Mouse (Mus musculus) limb, embryonic 14.5 days (tissue): ENCODE results near the gene 4930568D16Rik. TPM values are rescaled to one million over a fixed set of nuclear protein-coding genes. Genes with fewer than 3 reads are reported as not detected.

Experiments
- ATAC-seq: fragments of 200-750 bp; cut with Nextera tagmentation; 2 replicates; pipeline ENCODE4 v1.8.0; 2017; ENCODE audit warnings: low read depth, moderate number of reproducible peaks, moderate TSS enrichment; ENCODE audit not compliant: low FRiP score
- DNase-seq: peaks from one replicate; pipeline ENCODE4 v3.0.0-alpha.2; 2015; ENCODE audit warnings: low spot score
- H3K27ac ChIP-seq: fragments of 300-500 bp; sonication (generic); replicated peaks from 2 replicates; pipeline ENCODE4 v1.5.1; 2014; ENCODE audit warnings: low read depth, mild to moderate bottlenecking, low read length, moderate library complexity, mixed read lengths
- H3K27me3 ChIP-seq: fragments of 300-500 bp; sonication (generic); 2 replicates; pipeline ENCODE4 v1.6.1; 2014; ENCODE audit warnings: low read length, mixed read lengths; ENCODE audit not compliant: control insufficient read depth, insufficient read depth
- H3K36me3 ChIP-seq: fragments of 300-500 bp; sonication (generic); 2 replicates; pipeline ENCODE4 v1.6.1; 2014; ENCODE audit warnings: mild to moderate bottlenecking, low read length, moderate library complexity, mixed read lengths; ENCODE audit not compliant: control insufficient read depth, insufficient read depth
- H3K4me1 ChIP-seq: fragments of 300-500 bp; sonication (generic); 2 replicates; pipeline ENCODE4 v1.6.1; 2014; ENCODE audit warnings: antibody characterized with exemption, low read length, mixed read lengths; ENCODE audit not compliant: control insufficient read depth, insufficient read depth
- H3K4me2 ChIP-seq: fragments of 300-500 bp; sonication (generic); replicated peaks from 2 replicates; pipeline ENCODE4 v1.6.1; 2014; ENCODE audit warnings: low read depth, mild to moderate bottlenecking, low read length, moderate library complexity; ENCODE audit not compliant: severe bottlenecking
- H3K4me3 ChIP-seq: fragments of 300-500 bp; sonication (generic); replicated peaks from 2 replicates; pipeline ENCODE4 v1.5.1; 2014; ENCODE audit warnings: low read length
- H3K9ac ChIP-seq: fragments of 300-500 bp; sonication (generic); 2 replicates; pipeline ENCODE4 v1.6.1; 2014; ENCODE audit warnings: mild to moderate bottlenecking, low read depth, low read length, moderate library complexity; ENCODE audit not compliant: severe bottlenecking
- H3K9me3 ChIP-seq: fragments of 300-500 bp; sonication (generic); 2 replicates; pipeline ENCODE4 v1.6.1; 2016; ENCODE audit warnings: low read length; ENCODE audit not compliant: control insufficient read depth
- POLR2A ChIP-seq: fragments of 200-500 bp; IDR thresholded peaks from 2 replicates; pipeline ENCODE4 v1.8.0; 2012; ENCODE audit warnings: inconsistent platforms, mild to moderate bottlenecking, moderate library complexity, borderline replicate concordance; ENCODE audit not compliant: insufficient read depth, insufficient read length; ENCODE audit errors: extremely low read depth
- WGBS: fragments of 180-500 bp; shearing (Covaris S2); extraction: QIAGEN DNeasy Blood & Tissue Kit; methylation state at CpG from one replicate; pipeline ENCODE4 v1.1.7; 2014; 5-methylcytosine and 5-hydroxymethylcytosine counted together
- polyA plus RNA-seq, 2 experiments: library from polyadenylated mRNA; depleted of rRNA in 1 of 2; stranded (reverse) in 1 of 2; unstranded in 1 of 2; fragments of >200 nt; fragmentation: Nextera tagmentation in 1 of 2; extraction: Ambion mirVana in 1 of 2; gene quantifications; 2 replicates each; pipeline versions ENCODE4 v1.2.1 to v1.2.3; 2012 to 2014

4930568D16Rik gene
- polyA plus RNA-seq, 2 experiments, result not detected

DNA sequence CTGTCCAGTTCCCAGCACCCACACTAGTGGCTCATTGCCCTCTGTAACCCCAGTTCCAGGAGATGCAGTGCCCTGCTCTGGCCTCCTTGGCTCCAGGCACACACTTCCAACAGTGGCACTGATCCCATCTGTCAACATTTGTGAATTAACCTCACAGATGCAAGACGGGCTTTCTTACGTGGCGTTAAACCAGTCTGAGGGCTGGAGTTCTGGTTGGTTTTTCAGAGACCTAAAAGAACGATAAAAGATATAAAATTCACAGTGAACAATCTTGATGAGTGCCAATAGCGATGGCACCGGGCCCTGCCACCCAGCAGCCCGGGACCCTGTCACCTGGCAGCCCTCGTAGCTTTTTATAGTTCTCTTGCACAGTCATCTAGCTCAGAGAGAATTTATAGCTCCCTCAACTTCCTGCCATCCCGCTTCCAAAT lies 17.9 kb upstream of the 4930568D16Rik start:
- no peak overlapping the region for H3K4me2 ChIP-seq

DNA sequence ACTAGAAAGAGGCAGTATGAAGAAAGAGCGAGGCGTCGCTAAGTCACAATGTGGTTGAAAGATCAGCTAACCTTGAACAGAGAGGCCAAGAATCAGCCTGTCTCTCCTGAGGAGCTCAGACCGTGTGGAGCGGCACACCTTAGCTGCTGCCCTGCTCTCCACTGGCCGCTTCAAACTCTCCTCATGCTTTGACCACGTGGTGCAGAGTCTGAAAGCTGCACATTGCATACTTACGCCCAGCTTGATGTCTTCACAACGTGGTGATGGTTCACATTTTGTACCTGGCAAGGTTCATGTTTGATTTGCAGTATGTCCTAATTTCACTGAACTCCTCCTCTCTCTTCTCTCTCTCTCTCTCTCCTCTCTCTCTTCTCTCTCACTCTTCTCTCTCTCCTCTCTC lies 11.8 kb upstream of the 4930568D16Rik start:
- Histone ChIP-seq H3K36me3 (no peaks in the 10 kb centered on the region), H3K27me3 (no peaks in the 10 kb centered on the region), H3K9me3 (no peaks in the 10 kb centered on the region), H3K27ac (no peak overlapping the region), H3K9ac (no peak overlapping the region), H3K4me1 (no peaks in the 10 kb centered on the region), H3K4me2 (no peak overlapping the region), H3K4me3 (no peak overlapping the region)
- 73% methylated on average over 9 of the region's 9 CpGs for WGBS
- TF ChIP-seq POLR2A, result no peak
- ATAC-seq, result no peak
- no peak for DNase-seq

More for the DNA sequence above, 17.9 kb upstream of the 4930568D16Rik start:
- H3K4me3 ChIP-seq, result no peak overlapping the region
- ATAC-seq (no peak), DNase-seq (no peak)
- 0 out of 2 replicates have a peak, but pooled peaks cover 5% of the 10 kb centered on the region for H3K9me3 ChIP-seq
- no peak overlapping the region for H3K9ac ChIP-seq
- H3K4me1 ChIP-seq, result no peaks in the 10 kb centered on the region; the same call in 1 of the 2 replicates
- H3K36me3 ChIP-seq, result no peaks in the 10 kb centered on the region
- no peak overlapping the region for H3K27ac ChIP-seq
- no peaks in the 10 kb centered on the region for H3K27me3 ChIP-seq
- TF ChIP-seq POLR2A, result no peak
- WGBS, result 43% methylated on average over 9 of the region's 9 CpGs

DNA sequence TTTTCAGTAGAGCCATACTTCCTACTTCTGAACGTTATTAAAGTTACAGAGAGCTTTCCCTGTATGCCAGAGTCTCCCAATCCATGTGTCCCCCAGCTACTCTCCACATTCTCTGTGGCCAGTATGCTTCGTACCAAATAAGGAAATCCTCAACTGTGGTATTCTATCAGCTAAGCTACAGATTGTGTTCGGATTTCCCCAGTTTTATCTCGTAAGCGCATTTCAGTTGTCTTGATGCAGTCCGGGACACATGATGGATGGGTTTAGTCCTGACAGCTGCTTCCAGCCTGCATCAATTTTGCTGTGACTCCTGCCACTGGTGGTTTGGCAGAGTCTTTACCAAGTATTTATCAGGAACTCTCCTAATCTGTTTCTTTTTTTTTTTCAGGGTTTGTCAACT lies 10.1 kb upstream of the 4930568D16Rik start:
- 42% methylated on average over 6 of the region's 6 CpGs for WGBS
- ATAC-seq (no peak), DNase-seq (no peak)
- no peak overlapping the region for H3K4me3 ChIP-seq
- H3K4me1 ChIP-seq, result no peaks in the 10 kb centered on the region
- H3K9me3 ChIP-seq, result no peaks in the 10 kb centered on the region
- H3K9ac ChIP-seq, result no peak overlapping the region
- no peaks in the 10 kb centered on the region for H3K36me3 ChIP-seq
- H3K27ac ChIP-seq, result no peak overlapping the region
- TF ChIP-seq POLR2A, result no peak
- H3K4me2 ChIP-seq, result no peak overlapping the region
- H3K27me3 ChIP-seq, result no peaks in the 10 kb centered on the region

- no peak overlapping the region for H3K27ac ChIP-seq
- H3K36me3 ChIP-seq, result no peaks in the 10 kb centered on the region
- no peaks in the 10 kb centered on the region for H3K9me3 ChIP-seq
- 14% methylated on average over 3 of the region's 3 CpGs for WGBS
- H3K4me3 ChIP-seq, result no peak overlapping the region
- no peaks in the 10 kb centered on the region for H3K4me1 ChIP-seq
- TF ChIP-seq POLR2A, result no peak
- ATAC-seq (no peak), DNase-seq (peak; percentile 38)
- no peaks in the 10 kb centered on the region for H3K27me3 ChIP-seq
- no peak overlapping the region for H3K9ac ChIP-seq
- no peak overlapping the region for H3K4me2 ChIP-seq
Observed at GRCm38 (mm10) chr2:35373003-35373402, 5.5 kb upstream of the 4930568D16Rik start.

DNA sequence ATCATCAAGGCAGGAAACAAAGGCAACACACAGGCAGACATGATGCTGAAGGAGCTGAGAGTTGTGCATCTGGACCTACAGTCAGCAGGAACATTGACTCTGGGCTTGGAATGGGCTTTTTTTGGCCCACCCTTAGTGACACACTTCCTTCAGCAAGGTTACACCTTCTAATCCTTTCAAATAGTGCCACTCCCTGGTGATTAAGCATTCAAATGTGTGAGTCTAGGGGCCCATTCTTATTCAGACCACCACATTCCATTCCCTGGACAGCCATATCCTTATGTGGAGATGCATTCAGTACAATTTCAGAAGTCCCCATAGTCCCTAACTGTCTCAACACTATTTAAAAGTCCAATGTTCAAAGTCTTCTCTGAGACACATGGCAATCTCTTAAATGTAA lies 3.2 kb upstream of the 4930568D16Rik start:
- Histone ChIP-seq H3K27ac (no peak overlapping the region), H3K4me3 (no peak overlapping the region), H3K9me3 (no peaks in the 10 kb centered on the region), H3K36me3 (no peaks in the 10 kb centered on the region), H3K4me1 (no peaks in the 10 kb centered on the region), H3K9ac (no peak overlapping the region), H3K27me3 (no peaks in the 10 kb centered on the region), H3K4me2 (no peak overlapping the region)
- TF ChIP-seq POLR2A, result no peak
- no peak for ATAC-seq
- DNase-seq, result no peak

DNA sequence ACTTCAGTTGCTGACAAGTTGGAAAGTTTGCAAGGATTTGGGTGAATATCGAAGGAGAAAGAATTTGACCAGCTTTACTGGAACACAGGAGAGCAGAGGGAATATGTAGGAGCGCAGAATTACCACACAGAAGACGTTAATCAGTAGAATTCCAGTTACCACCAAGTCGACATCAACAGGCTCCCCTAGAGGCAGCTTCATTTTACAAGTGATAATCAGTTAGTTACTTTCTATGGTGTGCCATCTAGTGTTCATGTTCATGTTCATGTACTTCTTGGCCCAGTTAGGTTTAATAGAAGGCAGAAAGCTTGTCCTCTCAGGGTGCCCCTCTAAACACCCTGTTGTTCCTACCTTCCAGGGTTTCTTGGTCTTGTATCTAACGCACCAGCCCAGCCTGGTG lies 18.3 kb downstream of the 4930568D16Rik start:
- Histone ChIP-seq H3K4me2 (no peak overlapping the region), H3K36me3 (no peaks in the 10 kb centered on the region), H3K4me1 (no peaks in the 10 kb centered on the region), H3K9ac (no peak overlapping the region), H3K27me3 (no peaks in the 10 kb centered on the region), H3K9me3 (no peaks in the 10 kb centered on the region), H3K4me3 (no peak overlapping the region), H3K27ac (no peak overlapping the region)
- ATAC-seq, result no peak
- TF ChIP-seq POLR2A, result no peak
- WGBS, result 48% methylated on average over 5 of the region's 5 CpGs
- peak; percentile 72 for DNase-seq
